Comparison of ENCODE assay signal across 10 mouse cellular contexts in the genomic region with DNA sequence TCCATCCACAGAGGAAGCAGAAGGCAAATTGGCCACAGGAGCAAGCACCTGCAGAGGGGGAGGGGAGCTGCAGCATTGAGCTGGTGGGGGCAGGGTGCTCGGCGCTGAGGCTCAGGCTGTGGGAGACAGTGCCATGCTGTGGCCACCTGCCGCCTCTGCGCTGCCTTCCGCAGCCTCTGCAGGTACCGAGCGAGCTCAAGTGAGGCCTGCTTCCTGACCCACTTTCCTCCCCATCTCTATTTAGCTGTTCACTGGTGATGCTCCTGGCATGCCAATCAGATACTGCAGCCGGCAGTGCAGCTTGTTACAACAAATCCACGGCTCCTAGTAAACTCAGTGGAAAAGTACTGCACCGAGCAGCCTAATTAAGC.
A peak's percentile ranks its signal among the peaks of the same experiment; 100 is the strongest.
DNase-seq lines count a peak whose midpoint lies in the region; ATAC-seq and TF ChIP-seq lines count a peak whose summit lies in the region.
"Had no signal": no experiment of that assay in that cellular context is flagged by ENCODE, and none has a peak within 500 bp of the region (broad histone marks: within the 10 kb centered on the region; RNA-seq: fewer than 3 reads in every experiment).

No protein-coding gene starts in this region.

- TF ChIP-seq CTCF in MEL (IDR thresholded peaks at IDR 0.05 in 2 of 3, conservative IDR thresholded peaks at IDR 0.05 in 1 of 3; ENCODE audit: control insufficient read depth in 1 of 3, insufficient read depth in 1 of 3, low read depth in 2 of 3, low read length in 3 of 3, poor library complexity in 1 of 3, severe bottlenecking in 1 of 3), result peak in 2 of 3 experiments; percentile 12 to 37; a peak in 3 of 6 replicates
- peak; percentile 81 for TF ChIP-seq CTCF in intestine, postnatal 0 days (IDR thresholded peaks at IDR 0.05; ENCODE audit: low read depth)
- peak; percentile 91 for TF ChIP-seq CTCF in midbrain, postnatal 0 days (IDR thresholded peaks at IDR 0.05)

- no peak for TF ChIP-seq EP300 in MEL (IDR thresholded peaks at IDR 0.05; ENCODE audit: low read depth in 1 of 2, low read length in 2 of 2)

- no peak overlapping the region for H3K9ac ChIP-seq in MEL (ENCODE audit: control insufficient read depth, low read depth, low read length, poor library complexity, severe bottlenecking)
- no peak overlapping the region for H3K9ac ChIP-seq in intestine, postnatal 0 days (ENCODE audit: low read depth, low read length)
- H3K9ac ChIP-seq in midbrain, postnatal 0 days (replicated peaks; ENCODE audit: low read length, poor library complexity, severe bottlenecking), result no peak overlapping the region
- H3K9ac ChIP-seq: embryonic facial prominence, embryonic 13.5 days had no signal

- WGBS in forebrain, embryonic 10.5 days, result 21% methylated on average over 10 of the region's 10 CpGs
- 38% methylated on average over 10 of the region's 10 CpGs for WGBS in intestine, postnatal 0 days
- 4% methylated on average over 10 of the region's 10 CpGs for WGBS in midbrain, postnatal 0 days
- WGBS in heart, embryonic 10.5 days, result 23% methylated on average over 10 of the region's 10 CpGs

- no peaks in the 10 kb centered on the region; a peak in 1 of 4 replicates for H3K36me3 ChIP-seq in MEL (ENCODE audit: control insufficient read depth in 1 of 2, insufficient read depth in 2 of 2, low read length in 2 of 2)
- H3K36me3 ChIP-seq in forebrain, embryonic 10.5 days (replicated peaks), result no peaks in the 10 kb centered on the region
- no peaks in the 10 kb centered on the region for H3K36me3 ChIP-seq in intestine, postnatal 0 days (ENCODE audit: control insufficient read depth, insufficient read depth)
- no peaks in the 10 kb centered on the region for H3K36me3 ChIP-seq in midbrain, postnatal 0 days (ENCODE audit: insufficient read depth, low read length)
- no peaks in the 10 kb centered on the region for H3K36me3 ChIP-seq in heart, embryonic 10.5 days
- H3K36me3 ChIP-seq: embryonic facial prominence, embryonic 13.5 days had no signal

- no peak overlapping the region for H3K4me3 ChIP-seq in MEL (ENCODE audit: control insufficient read depth in 1 of 2, insufficient read depth in 1 of 2, low read depth in 2 of 2, low read length in 2 of 2)
- no peak overlapping the region for H3K4me3 ChIP-seq in forebrain, embryonic 10.5 days
- no peak overlapping the region for H3K4me3 ChIP-seq in intestine, postnatal 0 days (ENCODE audit: low read depth, low read length)
- H3K4me3 ChIP-seq in midbrain, postnatal 0 days (ENCODE audit: low read depth, low read length), result no peak overlapping the region
- no peak overlapping the region for H3K4me3 ChIP-seq in heart, embryonic 10.5 days
- H3K4me3 ChIP-seq: embryonic facial prominence, embryonic 13.5 days; myocyte had no signal

- H3K4me1 ChIP-seq in MEL (ENCODE audit: control insufficient read depth in 1 of 2, insufficient read depth in 2 of 2, low read length in 2 of 2), result peaks cover 0 to 3% of the 10 kb centered on the region in 2 experiments; a peak in 1 of 4 replicates
- H3K4me1 ChIP-seq in forebrain, embryonic 10.5 days, result peaks cover 28% of the 10 kb centered on the region
- H3K4me1 ChIP-seq in intestine, postnatal 0 days (replicated peaks; ENCODE audit: control insufficient read depth, insufficient read depth, low read length), result no peaks in the 10 kb centered on the region
- 0 out of 2 replicates have a peak, but pooled peaks cover 6% of the 10 kb centered on the region for H3K4me1 ChIP-seq in midbrain, postnatal 0 days (ENCODE audit: insufficient read depth, low read length)
- peaks cover 16% of the 10 kb centered on the region; the same call in 1 of the 2 replicates for H3K4me1 ChIP-seq in heart, embryonic 10.5 days
- H3K4me1 ChIP-seq: embryonic facial prominence, embryonic 13.5 days had no signal

- TF ChIP-seq RAD21 in MEL (IDR thresholded peaks at IDR 0.05; ENCODE audit: low read depth, low read length), result peak; percentile 3; the same call in 1 of the 2 replicates

- H3K27me3 ChIP-seq in MEL (ENCODE audit: control insufficient read depth in 1 of 2, insufficient read depth in 2 of 2, low read length in 2 of 2), result no peaks in the 10 kb centered on the region
- no peaks in the 10 kb centered on the region for H3K27me3 ChIP-seq in forebrain, embryonic 10.5 days (ENCODE audit: poor library complexity, severe bottlenecking)
- no peaks in the 10 kb centered on the region for H3K27me3 ChIP-seq in intestine, postnatal 0 days (replicated peaks; ENCODE audit: control insufficient read depth, insufficient read depth, low read length)
- no peaks in the 10 kb centered on the region for H3K27me3 ChIP-seq in midbrain, postnatal 0 days (ENCODE audit: insufficient read depth, low read length)
- peaks cover 4% of the 10 kb centered on the region; the same call in 1 of the 2 replicates for H3K27me3 ChIP-seq in heart, embryonic 10.5 days (ENCODE audit: insufficient read depth, poor library complexity, severe bottlenecking)
- H3K27me3 ChIP-seq: embryonic facial prominence, embryonic 13.5 days had no signal

- no peak overlapping the region for H3K27ac ChIP-seq in MEL (ENCODE audit: control insufficient read depth, low read depth, low read length)
- peak overlapping the region; percentile 66 for H3K27ac ChIP-seq in forebrain, embryonic 10.5 days
- H3K27ac ChIP-seq in intestine, postnatal 0 days (ENCODE audit: low read depth, low read length), result no peak overlapping the region
- H3K27ac ChIP-seq in midbrain, postnatal 0 days (ENCODE audit: low read depth, low read length), result peak overlapping the region; percentile 72
- no peak overlapping the region for H3K27ac ChIP-seq in heart, embryonic 10.5 days
- H3K27ac ChIP-seq: embryonic facial prominence, embryonic 13.5 days had no signal

- no peaks in the 10 kb centered on the region for H3K9me3 ChIP-seq in MEL (replicated peaks; ENCODE audit: insufficient read depth, low read length)
- H3K9me3 ChIP-seq in forebrain, embryonic 10.5 days, result no peaks in the 10 kb centered on the region
- no peaks in the 10 kb centered on the region for H3K9me3 ChIP-seq in intestine, postnatal 0 days (ENCODE audit: control insufficient read depth)
- no peaks in the 10 kb centered on the region for H3K9me3 ChIP-seq in midbrain, postnatal 0 days (ENCODE audit: low read length)
- no peaks in the 10 kb centered on the region for H3K9me3 ChIP-seq in heart, embryonic 10.5 days
- H3K9me3 ChIP-seq: embryonic facial prominence, embryonic 13.5 days had no signal

- no peaks in the 10 kb centered on the region for H3K79me2 ChIP-seq in MEL (ENCODE audit: control insufficient read depth, insufficient read depth, low read length, poor library complexity)

- DNase-seq in MEL (ENCODE audit: low read depth, low spot score), result no peak
- DNase-seq in adrenal gland, postnatal 25 days, result peak; percentile 47
- no peak for DNase-seq in forebrain, embryonic 10.5 days (ENCODE audit: extremely low spot score, low spot score)
- peak; percentile 41 to 69 for DNase-seq in left cerebral cortex, adult 8-10 months (ENCODE audit: low spot score in 2 of 2)
- peak; percentile 85 for DNase-seq in midbrain, postnatal 0 days (ENCODE audit: low spot score)
- peak; percentile 53 to 57 for DNase-seq in thymus, adult 18-20 months
- DNase-seq in heart, embryonic 10.5 days (ENCODE audit: low spot score), result no peak

- no peak for ATAC-seq in intestine, postnatal 0 days
- peak; percentile 94 for ATAC-seq in midbrain, postnatal 0 days (ENCODE audit: low FRiP score)

- TF ChIP-seq POLR2A in MEL (IDR thresholded peaks at IDR 0.05; ENCODE audit: control insufficient read depth in 1 of 2, insufficient read depth in 1 of 2, low read depth in 1 of 2, low read length in 2 of 2, poor library complexity in 1 of 2), result no peak

- H3K4me2 ChIP-seq in intestine, postnatal 0 days (replicated peaks; ENCODE audit: low read depth), result no peak overlapping the region
- H3K4me2 ChIP-seq in midbrain, postnatal 0 days (ENCODE audit: low read depth, low read length, poor library complexity, severe bottlenecking), result no peak overlapping the region
- H3K4me2 ChIP-seq: embryonic facial prominence, embryonic 13.5 days had no signal

TF ChIP-seq in MEL, 35 proteins besides CTCF, POLR2A, EP300 and RAD21:
- TF ChIP-seq NELFE (IDR thresholded peaks at IDR 0.05; ENCODE audit: low read depth, low read length), result no peak
- TF ChIP-seq SMC3 (IDR thresholded peaks at IDR 0.05; ENCODE audit: low read depth, low read length), result peak; percentile 21; the same call in 1 of the 2 replicates
- no peak for TF ChIP-seq MYB (IDR thresholded peaks at IDR 0.05; ENCODE audit: low read depth, low read length)

Comparison
In these comparisons a context has a peak if more than half of its experiments do, and no peak if none do; other contexts are left out.
1. DNase-seq: peak in adrenal gland, postnatal 25 days (single experiment), left cerebral cortex, adult 8-10 months (2 of 2), midbrain, postnatal 0 days (single experiment) and thymus, adult 18-20 months (2 of 2); none in MEL (single experiment), forebrain, embryonic 10.5 days (single experiment) and heart, embryonic 10.5 days (single experiment).
2. H3K27ac ChIP-seq: peak in forebrain, embryonic 10.5 days (single experiment) and midbrain, postnatal 0 days (single experiment); none in MEL (single experiment), intestine, postnatal 0 days (single experiment) and heart, embryonic 10.5 days (single experiment).
3. CTCF ChIP-seq: peak in every context shown above with its lines; median percentile 91 in midbrain, postnatal 0 days; 81 in intestine, postnatal 0 days; 24 in MEL.